Mouse (Mus musculus): Measurements from ENCODE around the gene Tarbp1. TPM values are rescaled to one million over a fixed set of nuclear protein-coding genes. Genes with fewer than 3 reads are reported as not detected.
"Not testable (repeated sequence)": the region's sequence is repeated elsewhere in the genome, so short reads cannot be mapped to it uniquely, and the experiment has no call there.

Gene Tarbp1
- total RNA-seq, 2 experiments from 2014 or later: 4.8 to 7.1 TPM

- no peak for DNase-seq
- Histone ChIP-seq H3K4me3 (no peak overlapping the region), H3K27ac (no peak overlapping the region)
- no peak for TF ChIP-seq CTCF (IDR thresholded peaks at IDR 0.05)
- intact Hi-C loops (cut with DNase I): no loop called here
Observed at GRCm38 (mm10) chr8:126429635-126430034, 45.2 kb downstream of the Tarbp1 start.

GRCm38 (mm10) chr8:126424946-126425345 lies 49.9 kb downstream of the Tarbp1 start:
- H3K4me3 ChIP-seq: no peak overlapping the region
- no peak overlapping the region for H3K27ac ChIP-seq
- intact Hi-C loops (cut with DNase I): no loop called here
- no peak for TF ChIP-seq CTCF (IDR thresholded peaks at IDR 0.05)
- no peak for DNase-seq

GRCm38 (mm10) chr8:126424163-126424562 lies 50.7 kb downstream of the Tarbp1 start:
- DNase-seq: no peak
- TF ChIP-seq CTCF (IDR thresholded peaks at IDR 0.05): no peak
- Histone ChIP-seq H3K27ac (no peak overlapping the region), H3K4me3 (no peak overlapping the region)
- intact Hi-C loops (cut with DNase I): no loop called here

DNA sequence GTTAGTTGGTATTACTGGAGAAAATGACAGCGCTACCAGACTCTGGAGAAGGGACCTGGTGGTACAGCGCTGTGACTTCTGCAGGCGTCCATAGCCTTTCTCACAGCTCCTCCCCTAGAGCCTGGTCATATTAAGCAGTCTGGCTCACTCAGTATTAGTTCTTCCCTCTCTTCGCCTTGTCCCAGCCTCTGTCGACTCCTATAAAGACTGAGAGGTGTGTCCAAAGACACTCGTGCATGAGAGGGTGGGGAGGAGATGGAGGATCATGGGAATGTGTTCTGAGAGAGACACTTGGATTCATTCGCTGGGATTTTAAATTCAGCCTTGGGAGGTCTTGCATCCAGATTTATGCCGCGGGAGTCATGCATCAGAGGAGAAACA lies 52.0 kb downstream of the Tarbp1 start:
- no peak for TF ChIP-seq CTCF (IDR thresholded peaks at IDR 0.05)
- no peak for DNase-seq
- intact Hi-C loops (cut with DNase I): no loop called here
- Histone ChIP-seq H3K4me3 (peak overlapping the region; percentile 92), H3K27ac (peak overlapping the region; percentile 96)

DNA sequence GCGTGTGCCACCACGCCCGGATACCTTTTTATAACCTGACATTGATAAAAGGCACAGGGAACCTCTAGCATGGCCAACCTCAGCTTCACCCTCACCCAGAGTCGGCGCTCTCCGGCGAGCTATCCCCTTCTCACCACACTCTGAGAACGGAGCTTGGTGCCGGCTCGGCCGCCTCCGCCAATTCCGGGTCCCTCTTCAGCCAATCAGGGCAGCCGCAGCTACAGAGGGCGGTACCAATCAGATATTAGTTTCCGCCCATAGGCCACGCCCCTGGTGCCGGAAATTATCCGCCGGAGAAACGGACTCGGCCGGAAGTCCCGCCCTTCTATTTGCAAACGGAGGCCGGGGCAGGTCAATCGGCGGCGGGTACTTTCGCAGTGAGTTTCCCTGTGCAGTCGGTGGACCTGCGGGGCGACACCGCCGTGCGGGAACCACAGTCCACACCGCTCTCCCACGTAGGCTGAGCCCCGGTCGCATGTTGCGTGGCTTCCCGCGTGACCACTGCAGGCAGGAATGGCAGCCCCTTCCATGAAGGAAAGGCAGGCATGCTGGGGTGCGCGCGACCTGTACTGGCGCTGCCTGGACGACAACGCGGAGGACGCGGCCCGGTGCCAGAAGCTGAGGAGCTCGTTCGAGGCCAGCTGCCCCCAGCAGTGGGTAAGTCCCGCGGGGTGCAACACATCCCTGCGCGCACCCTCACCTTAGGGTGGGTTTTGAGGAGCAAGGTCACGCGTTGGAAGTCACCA lies 52.5 kb downstream of the Tarbp1 start, which contains the start of gene Coa6:
Gene Coa6, plus strand, starts transcription at position 342 of the 746 bp plus-strand sequence.
- peak; percentile 99 for DNase-seq
- intact Hi-C loops (cut with DNase I): no loop called here
- no peak for TF ChIP-seq CTCF (IDR thresholded peaks at IDR 0.05)
- Histone ChIP-seq H3K27ac (peak within 1 kb of the TSS; percentile 96), H3K4me3 (peak within 1 kb of the TSS; percentile 92)

DNA sequence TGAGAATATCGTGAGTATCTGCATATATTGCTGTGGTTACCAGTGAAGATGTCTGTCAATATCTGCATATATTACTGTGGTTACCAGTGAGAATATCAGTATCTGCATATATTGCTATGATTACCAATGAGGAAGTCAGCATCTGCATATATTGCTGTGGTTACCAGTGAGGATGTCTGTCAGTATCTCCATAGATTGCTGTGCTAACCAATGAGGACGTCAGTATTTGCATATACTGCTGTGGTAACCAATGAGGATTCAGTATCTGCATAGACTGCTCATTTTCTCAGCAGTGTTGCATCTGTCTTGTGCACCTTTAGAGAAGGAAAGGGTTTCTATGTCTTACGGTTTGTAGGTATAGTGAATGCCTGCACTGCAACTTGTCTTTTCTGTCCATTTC lies 54.0 kb downstream of the Tarbp1 start:
- no peak for DNase-seq
- H3K4me3 ChIP-seq: no peak overlapping the region
- H3K27ac ChIP-seq: no peak overlapping the region
- no peak for TF ChIP-seq CTCF (IDR thresholded peaks at IDR 0.05)
- intact Hi-C loops (cut with DNase I): no loop called here

GRCm38 (mm10) chr8:126405030-126405429 lies 69.8 kb downstream of the Tarbp1 start:
- intact Hi-C loops (cut with DNase I): no loop called here
- Histone ChIP-seq H3K27ac (no peak overlapping the region), H3K4me3 (no peak overlapping the region)
- no peak for DNase-seq
- no peak for TF ChIP-seq CTCF (IDR thresholded peaks at IDR 0.05)

DNA sequence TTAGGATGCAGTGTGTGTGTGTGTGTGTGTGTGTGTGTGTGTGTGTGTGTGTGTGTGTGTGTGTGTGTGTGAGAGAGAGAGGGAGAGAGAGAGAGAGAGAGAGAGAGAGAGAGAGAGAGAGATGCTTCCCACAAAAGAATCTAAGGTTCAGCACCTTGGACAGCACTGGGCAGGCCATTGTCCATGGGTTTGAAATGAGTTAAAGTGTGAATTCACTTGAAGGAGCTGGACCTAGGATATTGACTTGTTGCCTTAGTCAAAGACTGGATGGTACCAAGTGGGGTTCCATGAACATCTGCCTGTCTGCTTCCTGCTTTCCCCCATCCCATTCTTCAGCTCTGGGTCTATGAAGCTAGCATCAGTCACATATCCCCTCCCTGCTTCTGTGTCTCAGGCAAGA lies 70.3 kb downstream of the Tarbp1 start:
- H3K27ac ChIP-seq; H3K4me3 ChIP-seq; DNase-seq; intact Hi-C loops (cut with DNase I): not testable (repeated sequence)

DNA sequence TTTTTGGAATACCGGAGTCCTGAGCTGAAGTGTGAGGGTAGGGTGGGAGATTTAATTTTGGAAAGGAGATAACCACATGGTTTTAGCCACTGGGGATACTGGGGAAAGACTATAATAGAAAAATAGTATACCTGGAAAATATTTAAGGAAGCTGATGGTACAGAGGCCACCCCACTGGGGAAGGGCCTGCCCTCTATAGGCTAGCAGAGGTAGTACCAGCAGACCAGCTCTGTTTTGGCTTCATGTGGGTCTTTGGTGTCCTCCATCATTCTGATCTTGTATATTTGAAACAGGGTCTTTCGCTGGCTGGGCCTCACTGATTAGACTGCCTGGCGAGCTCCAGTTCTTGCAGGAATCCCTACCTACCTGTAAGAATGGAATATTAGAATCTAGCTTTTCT lies 76.5 kb downstream of the Tarbp1 start:
- Histone ChIP-seq H3K27ac (no peak overlapping the region), H3K4me3 (no peak overlapping the region)
- TF ChIP-seq CTCF (IDR thresholded peaks at IDR 0.05): peak; percentile 52
- DNase-seq: no peak
- intact Hi-C loops (cut with DNase I): no loop called here

DNA sequence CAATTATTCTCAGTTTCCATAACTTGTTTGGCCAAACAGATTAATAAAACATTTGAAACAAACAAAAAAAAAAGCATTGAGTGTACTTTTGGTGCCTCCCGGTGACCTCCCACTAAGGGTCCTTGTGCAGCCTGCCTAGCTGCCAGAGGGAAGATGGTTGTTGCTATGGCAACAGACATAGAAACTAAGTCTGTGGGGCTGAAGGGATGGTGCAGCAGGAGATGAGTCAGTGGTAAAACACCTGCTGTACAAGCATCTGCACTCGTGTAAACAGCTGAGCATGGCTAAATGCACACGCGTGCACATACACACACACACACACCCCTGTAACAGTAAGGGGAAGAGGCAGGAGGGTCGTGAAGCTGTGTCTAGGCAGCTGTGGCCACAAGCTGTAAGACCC lies 78.9 kb downstream of the Tarbp1 start:
- no peak overlapping the region for H3K27ac ChIP-seq
- no peak for TF ChIP-seq CTCF (IDR thresholded peaks at IDR 0.05)
- DNase-seq: no peak

DNA sequence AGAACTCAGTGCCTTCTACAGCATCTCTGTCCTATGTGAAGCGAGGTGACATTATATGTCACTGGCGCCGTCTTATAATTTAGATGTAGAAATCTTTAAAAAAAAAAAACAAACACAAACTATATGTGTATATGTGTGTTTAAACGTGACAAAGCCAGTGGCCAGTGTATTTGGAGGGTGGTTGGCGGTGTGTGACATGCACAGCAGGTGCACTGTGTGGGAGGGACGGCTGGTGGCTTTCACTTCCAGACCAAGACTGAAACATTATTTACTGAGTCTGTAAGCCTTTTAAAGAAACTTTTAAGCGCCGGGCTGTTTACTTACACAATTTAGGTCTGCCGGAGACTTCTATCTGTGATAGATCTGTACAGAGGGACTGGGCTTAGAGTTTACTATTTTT lies 79.5 kb downstream of the Tarbp1 start:
- no peak overlapping the region for H3K4me3 ChIP-seq
- H3K27ac ChIP-seq: no peak overlapping the region
- TF ChIP-seq CTCF (IDR thresholded peaks at IDR 0.05): no peak
- no peak for DNase-seq
- intact Hi-C loops (cut with DNase I): no loop called here

More for the DNA sequence above, 78.9 kb downstream of the Tarbp1 start:
- no peak overlapping the region for H3K4me3 ChIP-seq
- intact Hi-C loops (cut with DNase I): no loop called here

DNA sequence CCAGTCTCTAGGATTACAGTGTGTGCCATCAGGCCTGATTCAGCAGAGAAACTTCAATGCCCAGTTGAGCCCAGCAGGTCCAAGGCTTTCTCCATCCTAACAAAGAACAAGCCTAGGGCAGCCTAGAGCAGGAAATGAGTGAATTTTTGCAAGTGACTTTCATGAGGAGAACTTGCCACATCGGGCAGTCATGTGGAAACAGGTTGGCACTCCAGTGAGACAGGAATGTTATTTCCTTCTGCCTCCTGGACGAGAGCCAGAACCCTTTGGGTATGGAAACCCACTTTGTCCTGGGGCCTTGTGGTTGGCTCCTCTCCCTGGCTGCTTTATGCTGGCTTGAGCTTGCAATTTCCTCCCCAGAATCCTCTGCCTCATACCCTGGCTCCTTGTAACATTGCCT lies 83.3 kb downstream of the Tarbp1 start:
- intact Hi-C loops (cut with DNase I): no loop called here
- no peak overlapping the region for H3K4me3 ChIP-seq
- no peak for DNase-seq
- no peak overlapping the region for H3K27ac ChIP-seq
- no peak for TF ChIP-seq CTCF (IDR thresholded peaks at IDR 0.05)

DNA sequence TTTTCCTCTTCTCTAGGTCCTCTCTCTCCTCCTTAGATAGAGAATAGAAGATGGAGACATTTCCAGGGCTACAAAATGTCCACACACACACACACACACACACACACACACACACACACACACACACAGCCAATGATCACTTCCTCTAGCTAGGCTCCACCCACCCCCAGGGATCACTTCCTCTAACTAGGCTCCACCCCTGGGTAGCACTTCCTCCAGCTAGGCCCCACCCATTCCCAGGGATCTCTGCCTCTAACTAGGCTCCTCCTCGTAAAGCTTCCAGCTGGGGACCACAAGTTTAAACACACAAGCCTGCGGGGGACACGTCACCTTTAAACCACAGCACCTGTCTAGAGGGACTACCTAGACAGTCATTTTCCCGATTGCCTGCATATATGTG lies 87.3 kb downstream of the Tarbp1 start:
- Histone ChIP-seq H3K4me3 (no peak overlapping the region), H3K27ac (no peak overlapping the region)
- intact Hi-C loops (cut with DNase I): no loop called here
- no peak for DNase-seq
- TF ChIP-seq CTCF (IDR thresholded peaks at IDR 0.05): no peak

DNA sequence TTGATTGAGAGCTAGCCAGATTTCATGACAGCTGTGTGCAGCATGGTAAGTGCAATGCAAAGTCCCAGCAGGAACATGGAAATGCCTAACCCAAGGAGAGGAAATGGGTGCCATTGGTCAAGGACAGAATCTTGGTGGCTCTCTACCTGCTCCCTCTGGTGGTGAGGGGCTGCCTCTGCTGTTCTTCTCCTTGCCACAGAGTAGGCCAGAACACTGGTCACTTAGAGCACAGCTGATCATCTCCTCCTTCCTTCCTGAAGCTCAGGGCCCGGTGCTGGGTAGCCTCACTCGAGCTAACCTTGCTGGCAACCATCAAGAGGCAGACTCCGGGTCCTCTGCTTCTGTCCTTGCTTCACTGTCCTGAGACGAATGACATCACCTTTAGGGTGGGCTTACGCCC lies 92.1 kb downstream of the Tarbp1 start:
- peak; percentile 45 for TF ChIP-seq CTCF (IDR thresholded peaks at IDR 0.05)
- Histone ChIP-seq H3K27ac (no peak overlapping the region), H3K4me3 (no peak overlapping the region)
- no peak for DNase-seq
- intact Hi-C loops (cut with DNase I): no loop called here

Data from gastrocnemius, adult 2 months (tissue).